Mouse (Mus musculus) right cerebral cortex, postnatal 36 days (tissue): ENCODE measurements around the gene Birc6.
"Not testable (repeated sequence)": the region's sequence is repeated elsewhere in the genome, so short reads cannot be mapped to it uniquely, and the experiment has no call there.

Source experiments
- DNase-seq, 2 experiments: peaks; one replicate each; pipeline ENCODE4 v3.0.0; 2022; ENCODE audit warnings: low spot score in 2 of 2, mixed read lengths in 1 of 2

Gene Birc6

GRCm38 (mm10) chr17:74559891-74560290, 31.8 kb downstream of the Birc6 start:
- DNase-seq = no peak

GRCm38 (mm10) chr17:74564151-74564550, 36.1 kb downstream of the Birc6 start:
- DNase-seq = no peak

GRCm38 (mm10) chr17:74569219-74569618, 41.1 kb downstream of the Birc6 start:
- DNase-seq = no peak

- DNase-seq = no peak
Observed at GRCm38 (mm10) chr17:74570585-74570984, 42.5 kb downstream of the Birc6 start.

GRCm38 (mm10) chr17:74577173-74577572, 49.1 kb downstream of the Birc6 start:
- no peak for DNase-seq

GRCm38 (mm10) chr17:74579586-74579985, 51.5 kb downstream of the Birc6 start:
- no peak for DNase-seq

GRCm38 (mm10) chr17:74580738-74581137, 52.6 kb downstream of the Birc6 start:
- no peak for DNase-seq

GRCm38 (mm10) chr17:74586768-74587167, 58.7 kb downstream of the Birc6 start:
- no peak for DNase-seq

GRCm38 (mm10) chr17:74598908-74599307, 70.8 kb downstream of the Birc6 start:
- DNase-seq = no peak

GRCm38 (mm10) chr17:74599396-74599795, 71.3 kb downstream of the Birc6 start:
- no peak for DNase-seq

- DNase-seq = no peak
Observed at GRCm38 (mm10) chr17:74601201-74601600, 73.1 kb downstream of the Birc6 start.

GRCm38 (mm10) chr17:74630798-74631197, 102.7 kb downstream of the Birc6 start:
- DNase-seq = no peak

- no peak for DNase-seq
Observed at GRCm38 (mm10) chr17:74642445-74642844, 114.3 kb downstream of the Birc6 start.

- no peak for DNase-seq
Observed at GRCm38 (mm10) chr17:74658362-74658761, 130.3 kb downstream of the Birc6 start.

GRCm38 (mm10) chr17:74668010-74668409, 139.9 kb downstream of the Birc6 start:
- DNase-seq = no peak

GRCm38 (mm10) chr17:74670031-74670430, 141.9 kb downstream of the Birc6 start:
- DNase-seq = no peak

- DNase-seq = no peak
Observed at GRCm38 (mm10) chr17:74672446-74672845, 144.4 kb downstream of the Birc6 start.

- DNase-seq = no peak
Observed at GRCm38 (mm10) chr17:74673251-74673650, 145.2 kb downstream of the Birc6 start.

- DNase-seq = no peak
Observed at GRCm38 (mm10) chr17:74678061-74678460, 150.0 kb downstream of the Birc6 start.

- no peak for DNase-seq
Observed at GRCm38 (mm10) chr17:74684927-74685326, 156.8 kb downstream of the Birc6 start.

GRCm38 (mm10) chr17:74688555-74688954, 160.5 kb downstream of the Birc6 start:
- DNase-seq = no peak

- DNase-seq = no peak
Observed at GRCm38 (mm10) chr17:74689406-74689805, 161.3 kb downstream of the Birc6 start.

- DNase-seq = not testable (repeated sequence)
Observed at GRCm38 (mm10) chr17:74701661-74702060, 173.6 kb downstream of the Birc6 start.

- no peak for DNase-seq
Observed at GRCm38 (mm10) chr17:74705480-74705879, 177.4 kb downstream of the Birc6 start.

GRCm38 (mm10) chr17:74706593-74706992, 178.5 kb downstream of the Birc6 start:
- no peak for DNase-seq
